Mouse (Mus musculus): ENCODE results near the gene Cd48.

GRCm38 (mm10) chr1:171681009-171681408, 800 bp upstream of the Cd48 start:
- no peak for TF ChIP-seq CTCF (IDR thresholded peaks at IDR 0.05; ENCODE audit: extremely low read depth, insufficient read depth, insufficient read length, insufficient replicate concordance)
- TF ChIP-seq POLR2A (IDR thresholded peaks at IDR 0.05; ENCODE audit: low read depth, low read length) = peak; percentile 12; the same call in 1 of the 2 replicates

Measured in spleen, adult 2 months (tissue).